In the genomic region with DNA sequence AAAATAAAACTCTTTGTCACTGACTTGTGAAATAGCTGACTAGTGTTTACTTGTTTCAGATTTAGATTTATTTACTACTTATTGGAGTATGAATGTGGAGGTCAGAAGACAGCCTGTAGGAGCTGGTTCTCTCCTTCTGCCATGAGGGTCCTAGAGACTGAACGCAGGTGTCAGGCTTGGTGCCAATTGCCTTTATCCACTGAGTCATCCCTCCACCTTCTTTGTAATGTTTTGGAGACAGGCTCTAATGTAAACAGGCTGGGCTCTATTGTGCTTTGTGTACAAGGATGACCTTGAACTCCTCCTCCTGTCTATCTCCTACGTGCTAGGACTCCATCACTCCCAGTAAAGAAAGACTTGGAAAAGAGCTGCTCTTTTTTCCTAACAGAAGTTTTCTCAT, we compare ENCODE assay signal across 14 mouse cellular contexts. TPM values are rescaled to one million over a fixed set of nuclear protein-coding genes. Genes with fewer than 3 reads are reported as not detected.
DNase-seq lines count a peak whose midpoint lies in the region; ATAC-seq and TF ChIP-seq lines count a peak whose summit lies in the region.
"Had no signal": no experiment of that assay in that cellular context is flagged by ENCODE, and none has a peak within 500 bp of the region (broad histone marks: within the 10 kb centered on the region; RNA-seq: fewer than 3 reads in every experiment).

No protein-coding gene starts in this region.

- no peak for TF ChIP-seq CTCF in lung, embryonic 14.5 days (IDR thresholded peaks at IDR 0.05; ENCODE audit: low read depth)
- TF ChIP-seq CTCF in hindbrain, postnatal 0 days (IDR thresholded peaks at IDR 0.05; ENCODE audit: low read depth) = no peak

- H3K27ac ChIP-seq in lung, embryonic 14.5 days (ENCODE audit: low read depth) = no peak overlapping the region
- H3K27ac ChIP-seq in forebrain, embryonic 14.5 days (ENCODE audit: low read depth, low read length) = no peak overlapping the region
- H3K27ac ChIP-seq in hindbrain, postnatal 0 days = peak overlapping the region; percentile 62; the same call in 1 of the 2 replicates
- H3K27ac ChIP-seq in neural tube, embryonic 14.5 days (ENCODE audit: low read depth, low read length) = no peak overlapping the region
- no peak overlapping the region for H3K27ac ChIP-seq in heart, embryonic 10.5 days
- no peak overlapping the region for H3K27ac ChIP-seq in intestine, embryonic 16.5 days (ENCODE audit: low read length)
- H3K27ac ChIP-seq: kidney, postnatal 0 days had no signal

- no peak overlapping the region for H3K9ac ChIP-seq in lung, embryonic 14.5 days
- H3K9ac ChIP-seq in forebrain, embryonic 14.5 days (ENCODE audit: low read length) = peak overlapping the region; percentile 40; the same call in 1 of the 2 replicates
- H3K9ac ChIP-seq in hindbrain, postnatal 0 days (replicated peaks; ENCODE audit: low read length) = no peak overlapping the region
- 0 out of 2 replicates have a peak overlapping the region, but pooled peaks have one; percentile 8 for H3K9ac ChIP-seq in neural tube, embryonic 14.5 days (replicated peaks; ENCODE audit: low read depth, low read length)
- no peak overlapping the region for H3K9ac ChIP-seq in intestine, embryonic 16.5 days (ENCODE audit: low read depth, low read length)

- H3K4me2 ChIP-seq in lung, embryonic 14.5 days = no peak overlapping the region
- H3K4me2 ChIP-seq in forebrain, embryonic 14.5 days (ENCODE audit: low read length) = peak overlapping the region; percentile 68
- H3K4me2 ChIP-seq in hindbrain, postnatal 0 days (ENCODE audit: low read depth, low read length) = peak overlapping the region; percentile 77
- H3K4me2 ChIP-seq in neural tube, embryonic 14.5 days (ENCODE audit: low read depth, low read length) = peak overlapping the region; percentile 74
- no peak overlapping the region for H3K4me2 ChIP-seq in intestine, embryonic 16.5 days (ENCODE audit: low read depth, low read length)

- peaks cover 18% of the 10 kb centered on the region; the same call in 1 of the 2 replicates for H3K36me3 ChIP-seq in lung, embryonic 14.5 days (ENCODE audit: insufficient read depth)
- peaks cover 35% of the 10 kb centered on the region for H3K36me3 ChIP-seq in forebrain, embryonic 14.5 days (ENCODE audit: control insufficient read depth, insufficient read depth, low read length)
- peaks cover 17% of the 10 kb centered on the region for H3K36me3 ChIP-seq in hindbrain, postnatal 0 days (ENCODE audit: insufficient read depth, low read length)
- peaks cover 19% of the 10 kb centered on the region; the same call in 1 of the 2 replicates for H3K36me3 ChIP-seq in neural tube, embryonic 14.5 days (ENCODE audit: control insufficient read depth, insufficient read depth, low read length)
- peaks cover 18% of the 10 kb centered on the region for H3K36me3 ChIP-seq in heart, embryonic 10.5 days
- H3K36me3 ChIP-seq in intestine, embryonic 16.5 days (ENCODE audit: control insufficient read depth, insufficient read depth, low read length) = no peaks in the 10 kb centered on the region

- H3K27me3 ChIP-seq in lung, embryonic 14.5 days (ENCODE audit: insufficient read depth, low read length) = no peaks in the 10 kb centered on the region
- no peaks in the 10 kb centered on the region for H3K27me3 ChIP-seq in forebrain, embryonic 14.5 days (replicated peaks; ENCODE audit: control insufficient read depth, insufficient read depth, low read length)
- no peaks in the 10 kb centered on the region for H3K27me3 ChIP-seq in hindbrain, postnatal 0 days (ENCODE audit: insufficient read depth, low read length)
- H3K27me3 ChIP-seq in neural tube, embryonic 14.5 days (ENCODE audit: control insufficient read depth, insufficient read depth, low read length) = no peaks in the 10 kb centered on the region
- H3K27me3 ChIP-seq in heart, embryonic 10.5 days (ENCODE audit: insufficient read depth, poor library complexity, severe bottlenecking) = no peaks in the 10 kb centered on the region
- H3K27me3 ChIP-seq in intestine, embryonic 16.5 days (replicated peaks; ENCODE audit: control insufficient read depth, insufficient read depth, low read length) = no peaks in the 10 kb centered on the region
- H3K27me3 ChIP-seq: Patski had no signal

- 63% methylated on average over 2 of the region's 2 CpGs for WGBS in lung, embryonic 14.5 days
- WGBS in forebrain, embryonic 14.5 days = 15% methylated on average over 2 of the region's 2 CpGs
- WGBS in hindbrain, postnatal 0 days = 13% methylated on average over 2 of the region's 2 CpGs
- WGBS in neural tube, embryonic 14.5 days = 34% methylated on average over 2 of the region's 2 CpGs
- 83% methylated on average over 2 of the region's 2 CpGs for WGBS in heart, embryonic 10.5 days
- 71% methylated on average over 2 of the region's 2 CpGs for WGBS in intestine, embryonic 16.5 days

- no peaks in the 10 kb centered on the region for H3K9me3 ChIP-seq in lung, embryonic 14.5 days (ENCODE audit: low read depth, low read length)
- H3K9me3 ChIP-seq in forebrain, embryonic 14.5 days (replicated peaks; ENCODE audit: control insufficient read depth, low read length) = no peaks in the 10 kb centered on the region
- H3K9me3 ChIP-seq in hindbrain, postnatal 0 days (ENCODE audit: low read length) = no peaks in the 10 kb centered on the region
- no peaks in the 10 kb centered on the region for H3K9me3 ChIP-seq in neural tube, embryonic 14.5 days (ENCODE audit: control insufficient read depth, low read length)
- no peaks in the 10 kb centered on the region for H3K9me3 ChIP-seq in heart, embryonic 10.5 days
- no peaks in the 10 kb centered on the region for H3K9me3 ChIP-seq in intestine, embryonic 16.5 days (ENCODE audit: control insufficient read depth, low read length)

- peak; percentile 3 for DNase-seq in lung, embryonic 14.5 days
- DNase-seq in lung, postnatal 10 days = no peak
- DNase-seq in forebrain, embryonic 14.5 days (ENCODE audit: low spot score) = peak; percentile 30
- no peak for DNase-seq in hindbrain, postnatal 0 days (ENCODE audit: low spot score)
- DNase-seq in heart, embryonic 10.5 days (ENCODE audit: low spot score) = no peak
- no peak for DNase-seq in urinary bladder, adult 18-20 months (ENCODE audit: low spot score in 2 of 2)
- DNase-seq: adrenal gland, postnatal 25 days; layer of hippocampus, postnatal 36 days; right cerebral cortex, postnatal 25 days had no signal

- H3K4me1 ChIP-seq in lung, embryonic 14.5 days (ENCODE audit: insufficient read depth) = no peaks in the 10 kb centered on the region
- H3K4me1 ChIP-seq in forebrain, embryonic 14.5 days (ENCODE audit: control insufficient read depth, insufficient read depth, low read length) = peaks cover 16% of the 10 kb centered on the region; the same call in 1 of the 2 replicates
- peaks cover 9% of the 10 kb centered on the region; the same call in 1 of the 2 replicates for H3K4me1 ChIP-seq in hindbrain, postnatal 0 days (ENCODE audit: insufficient read depth, low read length)
- H3K4me1 ChIP-seq in neural tube, embryonic 14.5 days (ENCODE audit: control insufficient read depth, insufficient read depth, low read length) = peaks cover 21% of the 10 kb centered on the region; the same call in 1 of the 2 replicates
- H3K4me1 ChIP-seq in heart, embryonic 10.5 days = no peaks in the 10 kb centered on the region; the same call in 1 of the 2 replicates
- peaks cover 5% of the 10 kb centered on the region; the same call in 1 of the 2 replicates for H3K4me1 ChIP-seq in intestine, embryonic 16.5 days (ENCODE audit: control insufficient read depth, insufficient read depth, low read length)

- H3K4me3 ChIP-seq in lung, embryonic 14.5 days (ENCODE audit: low read depth, low read length) = no peak overlapping the region
- H3K4me3 ChIP-seq in forebrain, embryonic 14.5 days (ENCODE audit: low read depth, low read length) = peak overlapping the region; percentile 47
- H3K4me3 ChIP-seq in hindbrain, postnatal 0 days (ENCODE audit: low read length) = peak overlapping the region; percentile 18
- H3K4me3 ChIP-seq in neural tube, embryonic 14.5 days (ENCODE audit: low read depth, low read length) = peak overlapping the region; percentile 48
- H3K4me3 ChIP-seq in heart, embryonic 10.5 days = no peak overlapping the region
- no peak overlapping the region for H3K4me3 ChIP-seq in intestine, embryonic 16.5 days (ENCODE audit: low read length)
- H3K4me3 ChIP-seq: erythroblast, embryonic 14.5 days had no signal

- no peak for ATAC-seq in lung, embryonic 14.5 days (ENCODE audit: insufficient read depth)
- no peak for ATAC-seq in forebrain, embryonic 14.5 days
- ATAC-seq in hindbrain, postnatal 0 days = no peak
- ATAC-seq in neural tube, embryonic 14.5 days (ENCODE audit: low read depth) = no peak
- ATAC-seq in intestine, embryonic 16.5 days = no peak
- ATAC-seq: Patski had no signal

RNA-seq across cellular contexts. Expression of a gene that starts 51.4 kb away (rescaled TPM):
- polyA plus RNA-seq in lung, embryonic 14.5 days (2014; fragmentation: Nextera tagmentation; extraction: Ambion mirVana) = 55.8 and 57.1 TPM in 2 replicates
- polyA plus RNA-seq in forebrain, embryonic 14.5 days (2014; fragmentation: Nextera tagmentation; extraction: Ambion mirVana) = 89.6 and 109 TPM in 2 replicates
- total RNA-seq in hindbrain, postnatal 0 days (2014; rRNA removed) = 110 and 114 TPM in 2 replicates
- 84.8 and 89.1 TPM in 2 replicates for polyA plus RNA-seq in hindbrain, postnatal 0 days (2015; fragmentation: Nextera tagmentation; extraction: Ambion mirVana)
- 126 and 129 TPM in 2 replicates for polyA plus RNA-seq in neural tube, embryonic 14.5 days (2014; fragmentation: Nextera tagmentation; extraction: Ambion mirVana)
- 27.8 and 32.4 TPM in 2 replicates for polyA plus RNA-seq in heart, embryonic 10.5 days (2016; fragmentation: Nextera tagmentation; extraction: Ambion mirVana)
- 17.8 and 23.4 TPM in 2 replicates for polyA plus RNA-seq in intestine, embryonic 16.5 days (2015; fragmentation: Nextera tagmentation; extraction: Ambion mirVana)

Comparison
In these comparisons a context has a peak if more than half of its experiments do, and no peak if none do; other contexts are left out.
1. DNase-seq: peak in lung, embryonic 14.5 days (single experiment) and forebrain, embryonic 14.5 days (single experiment); none in lung, postnatal 10 days (single experiment), hindbrain, postnatal 0 days (single experiment), heart, embryonic 10.5 days (single experiment) and urinary bladder, adult 18-20 months (0 of 2).
2. H3K4me2 ChIP-seq: peak in forebrain, embryonic 14.5 days (single experiment), hindbrain, postnatal 0 days (single experiment) and neural tube, embryonic 14.5 days (single experiment); none in lung, embryonic 14.5 days (single experiment) and intestine, embryonic 16.5 days (single experiment).
3. H3K4me3 ChIP-seq: peak in forebrain, embryonic 14.5 days (single experiment), hindbrain, postnatal 0 days (single experiment) and neural tube, embryonic 14.5 days (single experiment); none in lung, embryonic 14.5 days (single experiment), heart, embryonic 10.5 days (single experiment) and intestine, embryonic 16.5 days (single experiment).
4. H3K9ac ChIP-seq: peak in forebrain, embryonic 14.5 days (single experiment) and neural tube, embryonic 14.5 days (single experiment); none in lung, embryonic 14.5 days (single experiment), hindbrain, postnatal 0 days (single experiment) and intestine, embryonic 16.5 days (single experiment).